Mouse (Mus musculus): ENCODE data around the gene Vegfa. TPM values are rescaled to one million over a fixed set of nuclear protein-coding genes. Genes with fewer than 3 reads are reported as not detected.

The Vegfa gene
- polyA plus RNA-seq, 1 experiment from 2014 or later, result 4.7 TPM

DNA sequence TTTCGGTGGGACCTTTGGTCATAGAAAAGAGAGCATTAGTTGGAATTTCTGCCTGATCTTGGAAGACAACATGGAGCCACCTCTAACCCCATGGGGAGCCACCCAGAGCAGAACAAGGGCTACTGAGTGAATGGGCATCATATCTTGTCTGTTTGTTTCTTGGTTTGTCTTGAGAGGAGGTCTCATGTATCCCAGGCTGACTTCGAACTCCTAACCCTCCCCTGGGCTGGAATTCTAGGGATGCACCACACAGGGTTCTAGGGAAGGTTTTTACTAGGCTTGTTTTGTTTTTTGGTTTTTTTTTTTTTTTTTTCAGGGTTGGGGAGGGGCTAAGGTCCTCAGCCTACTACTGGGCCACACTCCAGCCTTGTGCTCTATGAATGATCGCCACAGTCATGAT is 9.5 kb upstream of the Vegfa start:
- no peak for ATAC-seq
- Histone ChIP-seq H3K4me1 (ENCODE audit: control insufficient read depth, insufficient read depth, low read length) (no peaks in the 10 kb centered on the region), H3K4me2 (ENCODE audit: low read length) (no peak overlapping the region), H3K36me3 (ENCODE audit: control insufficient read depth, insufficient read depth, low read length) (no peaks in the 10 kb centered on the region), H3K27me3 (ENCODE audit: control insufficient read depth, insufficient read depth, low read depth, low read length) (no peaks in the 10 kb centered on the region), H3K27ac (ENCODE audit: low read length) (no peak overlapping the region), H3K9ac (ENCODE audit: low read depth, low read length) (no peak overlapping the region), H3K4me3 (ENCODE audit: low read depth, low read length) (no peak overlapping the region), H3K9me3 (replicated peaks; ENCODE audit: control insufficient read depth, low read length, poor library complexity, severe bottlenecking) (no peaks in the 10 kb centered on the region)
- WGBS, result 89% methylated on average over 3 of the region's 3 CpGs

DNA sequence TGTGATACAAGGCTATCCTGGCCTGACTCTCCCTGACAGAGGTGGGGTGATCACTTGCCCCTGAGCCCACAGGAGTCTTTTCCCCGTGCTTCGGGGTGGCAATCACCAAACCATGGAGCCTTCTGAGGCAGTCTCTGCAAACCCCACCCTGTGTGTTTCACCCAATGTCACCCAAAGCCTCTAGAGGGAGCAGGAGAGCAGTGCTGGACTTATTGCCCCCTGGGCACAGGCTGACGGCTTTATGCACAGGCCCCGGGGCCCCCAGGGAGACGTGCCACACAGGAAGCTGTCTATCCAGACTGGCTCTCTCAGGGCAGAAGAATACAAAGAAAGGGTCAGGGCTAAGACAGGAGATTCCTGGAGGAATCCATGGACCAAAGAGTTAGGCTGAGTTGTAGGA is 9.1 kb upstream of the Vegfa start:
- no peak for ATAC-seq
- H3K27me3 ChIP-seq (ENCODE audit: control insufficient read depth, insufficient read depth, low read depth, low read length), result no peaks in the 10 kb centered on the region
- 61% methylated on average over 5 of the region's 5 CpGs for WGBS

DNA sequence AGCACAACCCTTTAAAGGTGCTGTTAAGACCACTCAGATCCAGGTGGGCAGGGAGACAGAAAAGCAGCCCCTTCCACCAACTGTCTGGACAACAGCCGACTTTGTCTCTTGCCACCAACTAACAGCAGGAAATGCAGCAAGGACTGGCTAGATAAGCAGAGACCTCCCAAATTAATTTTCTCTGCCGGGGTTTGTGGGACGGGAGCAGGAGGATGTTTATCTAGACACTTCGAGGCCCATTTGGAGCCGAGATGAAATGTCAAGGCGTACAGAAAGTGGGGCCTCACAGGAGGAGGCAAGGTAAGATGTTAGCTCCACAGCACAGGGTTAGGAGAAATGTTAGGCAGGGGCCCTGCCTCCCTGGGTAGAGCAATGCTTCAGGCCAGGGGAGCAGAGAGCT is 8.4 kb upstream of the Vegfa start:
- Histone ChIP-seq H3K4me1 (ENCODE audit: control insufficient read depth, insufficient read depth, low read length) (no peaks in the 10 kb centered on the region), H3K9ac (ENCODE audit: low read depth, low read length) (no peak overlapping the region), H3K9me3 (replicated peaks; ENCODE audit: control insufficient read depth, low read length, poor library complexity, severe bottlenecking) (no peaks in the 10 kb centered on the region), H3K4me2 (ENCODE audit: low read length) (no peak overlapping the region), H3K27me3 (ENCODE audit: control insufficient read depth, insufficient read depth, low read depth, low read length) (no peaks in the 10 kb centered on the region), H3K27ac (ENCODE audit: low read length) (no peak overlapping the region), H3K4me3 (ENCODE audit: low read depth, low read length) (no peak overlapping the region), H3K36me3 (ENCODE audit: control insufficient read depth, insufficient read depth, low read length) (no peaks in the 10 kb centered on the region)
- WGBS, result 76% methylated on average over 6 of the region's 6 CpGs
- ATAC-seq, result no peak

More for the DNA sequence above, 9.1 kb upstream of the Vegfa start:
- no peak overlapping the region for H3K9ac ChIP-seq (ENCODE audit: low read depth, low read length)
- H3K36me3 ChIP-seq (ENCODE audit: control insufficient read depth, insufficient read depth, low read length), result no peaks in the 10 kb centered on the region
- H3K4me2 ChIP-seq (ENCODE audit: low read length), result no peak overlapping the region
- no peaks in the 10 kb centered on the region for H3K9me3 ChIP-seq (replicated peaks; ENCODE audit: control insufficient read depth, low read length, poor library complexity, severe bottlenecking)
- no peak overlapping the region for H3K4me3 ChIP-seq (ENCODE audit: low read depth, low read length)
- no peak overlapping the region for H3K27ac ChIP-seq (ENCODE audit: low read length)
- H3K4me1 ChIP-seq (ENCODE audit: control insufficient read depth, insufficient read depth, low read length), result no peaks in the 10 kb centered on the region

DNA sequence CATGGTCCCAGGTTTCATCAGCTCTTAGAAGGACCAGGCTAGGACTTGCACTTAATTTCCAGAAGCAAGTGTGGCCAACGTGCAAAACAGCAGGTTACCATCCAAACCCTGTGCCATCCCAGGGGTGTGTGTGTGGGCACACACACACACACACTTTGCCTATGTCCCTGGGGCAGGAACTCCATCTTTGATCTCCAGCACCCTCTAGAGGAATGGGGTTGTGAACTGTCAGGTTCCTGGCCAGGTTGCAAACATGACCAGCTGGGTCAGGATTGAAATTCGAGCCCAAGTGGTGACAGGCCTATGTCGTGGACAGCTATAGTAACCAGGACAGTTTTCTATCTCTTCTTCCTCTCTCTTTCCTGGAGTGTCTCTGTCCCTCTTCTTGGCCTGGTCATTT is 6.7 kb upstream of the Vegfa start:
- Histone ChIP-seq H3K4me3 (ENCODE audit: low read depth, low read length) (no peak overlapping the region), H3K9me3 (replicated peaks; ENCODE audit: control insufficient read depth, low read length, poor library complexity, severe bottlenecking) (no peaks in the 10 kb centered on the region), H3K27me3 (ENCODE audit: control insufficient read depth, insufficient read depth, low read depth, low read length) (no peaks in the 10 kb centered on the region), H3K4me2 (ENCODE audit: low read length) (no peak overlapping the region), H3K9ac (ENCODE audit: low read depth, low read length) (no peak overlapping the region), H3K27ac (ENCODE audit: low read length) (no peak overlapping the region), H3K36me3 (ENCODE audit: control insufficient read depth, insufficient read depth, low read length) (no peaks in the 10 kb centered on the region), H3K4me1 (ENCODE audit: control insufficient read depth, insufficient read depth, low read length) (no peaks in the 10 kb centered on the region)
- no peak for ATAC-seq
- WGBS, result 50% methylated on average over 3 of the region's 3 CpGs

DNA sequence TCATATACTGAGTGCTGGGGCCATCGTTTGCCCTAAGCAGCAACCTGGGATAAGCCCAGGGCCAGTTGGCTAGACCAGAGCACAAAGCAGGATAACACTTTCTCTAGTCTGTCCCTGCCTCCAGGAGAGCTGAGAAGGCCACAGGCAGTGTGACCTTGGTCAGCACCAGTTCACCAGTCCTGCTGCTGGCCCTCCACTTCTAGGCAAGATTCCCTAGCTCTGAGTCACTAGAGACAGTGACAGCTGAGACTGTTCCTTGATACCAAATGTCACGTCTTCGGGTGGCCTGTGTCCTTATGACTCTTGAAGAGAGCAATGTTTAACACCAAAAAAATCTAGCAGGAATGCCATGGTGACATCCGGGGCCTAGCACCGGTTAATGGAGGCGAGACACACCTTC is 4.2 kb upstream of the Vegfa start:
- H3K27ac ChIP-seq (ENCODE audit: low read length), result no peak overlapping the region
- ATAC-seq, result no peak
- no peak overlapping the region for H3K4me2 ChIP-seq (ENCODE audit: low read length)
- H3K9me3 ChIP-seq (replicated peaks; ENCODE audit: control insufficient read depth, low read length, poor library complexity, severe bottlenecking), result no peaks in the 10 kb centered on the region
- no peak overlapping the region for H3K4me3 ChIP-seq (ENCODE audit: low read depth, low read length)
- no peak overlapping the region for H3K9ac ChIP-seq (ENCODE audit: low read depth, low read length)
- peaks cover 10% of the 10 kb centered on the region for H3K4me1 ChIP-seq (ENCODE audit: control insufficient read depth, insufficient read depth, low read length)
- WGBS, result 89% methylated on average over 6 of the region's 6 CpGs
- no peaks in the 10 kb centered on the region for H3K36me3 ChIP-seq (ENCODE audit: control insufficient read depth, insufficient read depth, low read length)
- H3K27me3 ChIP-seq (ENCODE audit: control insufficient read depth, insufficient read depth, low read depth, low read length), result no peaks in the 10 kb centered on the region

DNA sequence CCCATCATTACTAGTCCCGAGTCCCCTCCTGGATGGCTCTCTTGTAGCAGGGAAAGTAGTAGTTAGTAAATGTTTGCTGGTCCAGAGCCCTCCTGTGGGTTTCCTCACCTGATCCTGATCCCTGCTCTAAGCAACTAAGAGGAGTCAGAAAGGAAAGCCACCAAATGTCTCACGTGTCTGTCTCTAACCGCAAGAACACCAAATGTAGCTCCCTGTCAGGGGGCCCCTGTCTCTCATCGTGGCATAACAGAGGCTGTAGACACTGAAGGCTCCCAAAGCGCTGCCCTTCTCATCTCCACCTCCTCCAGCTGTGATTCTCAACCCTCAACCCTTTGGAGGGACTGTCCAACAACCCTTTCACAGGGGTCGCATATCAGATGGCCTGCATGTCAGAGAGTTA is 1.9 kb upstream of the Vegfa start:
- H3K27ac ChIP-seq (ENCODE audit: low read length), result no peak overlapping the region
- H3K4me2 ChIP-seq (ENCODE audit: low read length), result no peak overlapping the region
- no peaks in the 10 kb centered on the region for H3K27me3 ChIP-seq (ENCODE audit: control insufficient read depth, insufficient read depth, low read depth, low read length)
- WGBS, result 60% methylated on average over 6 of the region's 6 CpGs
- H3K4me1 ChIP-seq (ENCODE audit: control insufficient read depth, insufficient read depth, low read length), result peaks cover 16% of the 10 kb centered on the region
- H3K9ac ChIP-seq (ENCODE audit: low read depth, low read length), result no peak overlapping the region
- no peak for ATAC-seq
- H3K9me3 ChIP-seq (replicated peaks; ENCODE audit: control insufficient read depth, low read length, poor library complexity, severe bottlenecking), result no peaks in the 10 kb centered on the region
- H3K4me3 ChIP-seq (ENCODE audit: low read depth, low read length), result no peak overlapping the region
- H3K36me3 ChIP-seq (ENCODE audit: control insufficient read depth, insufficient read depth, low read length), result no peaks in the 10 kb centered on the region

DNA sequence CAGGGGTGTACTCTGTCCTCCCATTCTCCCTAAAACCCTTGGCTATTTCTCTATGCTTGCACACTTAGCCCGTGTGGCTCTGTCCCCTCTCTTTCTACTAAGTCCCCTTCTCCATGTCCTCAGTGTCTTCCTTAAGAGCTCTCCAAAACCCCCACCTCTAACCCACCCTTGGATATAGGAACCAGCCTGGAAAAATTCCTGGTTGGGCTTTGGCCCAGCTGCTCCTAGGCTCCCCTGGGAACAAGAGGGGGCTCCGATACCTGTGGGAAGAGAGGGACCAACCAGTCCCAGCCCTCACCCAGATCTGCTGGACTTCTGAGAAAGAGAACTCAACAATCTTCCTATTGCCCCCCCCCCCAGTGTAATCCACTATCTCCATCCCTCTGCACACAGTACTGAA is 1.4 kb upstream of the Vegfa start:
- peaks cover 21% of the 10 kb centered on the region for H3K4me1 ChIP-seq (ENCODE audit: control insufficient read depth, insufficient read depth, low read length)
- H3K9me3 ChIP-seq (replicated peaks; ENCODE audit: control insufficient read depth, low read length, poor library complexity, severe bottlenecking), result no peaks in the 10 kb centered on the region
- no peak overlapping the region for H3K27ac ChIP-seq (ENCODE audit: low read length)
- no peak for ATAC-seq
- H3K27me3 ChIP-seq (ENCODE audit: control insufficient read depth, insufficient read depth, low read depth, low read length), result no peaks in the 10 kb centered on the region
- no peak overlapping the region for H3K4me2 ChIP-seq (ENCODE audit: low read length)
- H3K36me3 ChIP-seq (ENCODE audit: control insufficient read depth, insufficient read depth, low read length), result no peaks in the 10 kb centered on the region
- 0 out of 2 replicates have a peak overlapping the region, but pooled peaks have one; percentile 20 for H3K9ac ChIP-seq (ENCODE audit: low read depth, low read length)
- H3K4me3 ChIP-seq (ENCODE audit: low read depth, low read length), result no peak overlapping the region
- WGBS, result 12% methylated on average over 2 of the region's 2 CpGs

DNA sequence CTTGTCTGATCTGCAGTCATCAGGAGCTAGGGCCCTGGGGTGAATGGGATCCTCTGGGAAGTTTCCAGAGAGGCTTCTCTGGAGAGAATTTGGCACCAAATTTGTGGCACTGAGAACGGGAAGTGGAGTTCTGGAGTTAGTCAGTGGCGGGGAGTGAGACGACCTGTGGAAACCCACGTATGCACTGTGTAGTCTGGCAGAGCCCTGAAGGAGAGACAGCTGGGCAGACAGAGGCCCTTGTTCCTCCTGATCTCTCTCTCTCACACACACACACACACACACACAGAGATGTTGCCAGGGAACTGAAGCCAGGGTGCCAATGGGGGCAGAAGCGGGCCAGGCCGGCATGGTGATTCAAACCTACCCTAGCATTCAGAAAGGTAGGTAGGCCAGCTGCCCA is 953 bp upstream of the Vegfa start:
- Histone ChIP-seq H3K4me1 (ENCODE audit: control insufficient read depth, insufficient read depth, low read length) (peaks cover 26% of the 10 kb centered on the region), H3K27ac (ENCODE audit: low read length) (no peak overlapping the region), H3K9ac (ENCODE audit: low read depth, low read length) (0 out of 2 replicates have a peak overlapping the region, but pooled peaks have one; percentile 20), H3K36me3 (ENCODE audit: control insufficient read depth, insufficient read depth, low read length) (no peaks in the 10 kb centered on the region), H3K4me2 (ENCODE audit: low read length) (peak overlapping the region; percentile 79), H3K9me3 (replicated peaks; ENCODE audit: control insufficient read depth, low read length, poor library complexity, severe bottlenecking) (no peaks in the 10 kb centered on the region), H3K4me3 (ENCODE audit: low read depth, low read length) (peak overlapping the region; percentile 74; the same call in 1 of the 2 replicates), H3K27me3 (ENCODE audit: control insufficient read depth, insufficient read depth, low read depth, low read length) (no peaks in the 10 kb centered on the region)
- 41% methylated on average over 6 of the region's 6 CpGs for WGBS
- no peak for ATAC-seq

DNA sequence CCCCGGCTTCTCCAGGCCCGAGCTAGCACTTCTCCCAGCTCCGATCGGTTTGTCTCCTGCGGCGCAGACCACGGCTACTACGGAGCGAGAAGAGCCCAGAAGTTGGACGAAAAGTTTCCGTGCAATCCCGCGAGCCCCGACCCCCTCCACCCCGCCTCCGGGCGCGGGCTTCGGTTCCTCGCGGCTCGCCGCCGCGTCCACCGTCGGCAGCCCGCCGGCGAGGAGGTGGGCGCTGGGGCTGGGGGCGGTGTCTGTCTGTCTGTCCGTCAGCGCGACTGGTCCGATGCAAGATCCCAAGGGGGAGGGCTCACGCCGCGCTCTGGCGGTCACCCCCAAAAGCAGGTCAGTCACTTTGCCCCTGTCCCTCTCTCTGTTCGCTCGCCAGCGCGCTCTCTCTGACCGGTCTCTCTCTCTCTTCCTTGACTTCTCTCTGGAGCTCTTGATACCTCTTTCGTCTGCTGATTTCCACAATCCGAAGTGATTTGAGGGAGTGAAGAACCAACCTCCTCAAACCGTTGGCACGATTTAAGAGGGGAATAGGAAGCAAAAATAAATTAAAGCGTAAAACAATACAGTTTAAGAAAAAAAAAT is 453 bp downstream of the Vegfa start:
- peak overlapping the region; percentile 88 for H3K27ac ChIP-seq (ENCODE audit: low read length)
- peaks cover 37% of the 10 kb centered on the region for H3K4me1 ChIP-seq (ENCODE audit: control insufficient read depth, insufficient read depth, low read length)
- peak overlapping the region; percentile 78 for H3K9ac ChIP-seq (ENCODE audit: low read depth, low read length)
- WGBS, result under 1% methylated on average over 45 of the region's 50 CpGs
- H3K36me3 ChIP-seq (ENCODE audit: control insufficient read depth, insufficient read depth, low read length), result no peaks in the 10 kb centered on the region
- H3K9me3 ChIP-seq (replicated peaks; ENCODE audit: control insufficient read depth, low read length, poor library complexity, severe bottlenecking), result no peaks in the 10 kb centered on the region
- H3K4me3 ChIP-seq (ENCODE audit: low read depth, low read length), result peak overlapping the region; percentile 74
- H3K27me3 ChIP-seq (ENCODE audit: control insufficient read depth, insufficient read depth, low read depth, low read length), result no peaks in the 10 kb centered on the region
- ATAC-seq, result no peak
- peak overlapping the region; percentile 79 for H3K4me2 ChIP-seq (ENCODE audit: low read length)
